8 mouse cellular contexts compared by ENCODE assay signal in the genomic region with DNA sequence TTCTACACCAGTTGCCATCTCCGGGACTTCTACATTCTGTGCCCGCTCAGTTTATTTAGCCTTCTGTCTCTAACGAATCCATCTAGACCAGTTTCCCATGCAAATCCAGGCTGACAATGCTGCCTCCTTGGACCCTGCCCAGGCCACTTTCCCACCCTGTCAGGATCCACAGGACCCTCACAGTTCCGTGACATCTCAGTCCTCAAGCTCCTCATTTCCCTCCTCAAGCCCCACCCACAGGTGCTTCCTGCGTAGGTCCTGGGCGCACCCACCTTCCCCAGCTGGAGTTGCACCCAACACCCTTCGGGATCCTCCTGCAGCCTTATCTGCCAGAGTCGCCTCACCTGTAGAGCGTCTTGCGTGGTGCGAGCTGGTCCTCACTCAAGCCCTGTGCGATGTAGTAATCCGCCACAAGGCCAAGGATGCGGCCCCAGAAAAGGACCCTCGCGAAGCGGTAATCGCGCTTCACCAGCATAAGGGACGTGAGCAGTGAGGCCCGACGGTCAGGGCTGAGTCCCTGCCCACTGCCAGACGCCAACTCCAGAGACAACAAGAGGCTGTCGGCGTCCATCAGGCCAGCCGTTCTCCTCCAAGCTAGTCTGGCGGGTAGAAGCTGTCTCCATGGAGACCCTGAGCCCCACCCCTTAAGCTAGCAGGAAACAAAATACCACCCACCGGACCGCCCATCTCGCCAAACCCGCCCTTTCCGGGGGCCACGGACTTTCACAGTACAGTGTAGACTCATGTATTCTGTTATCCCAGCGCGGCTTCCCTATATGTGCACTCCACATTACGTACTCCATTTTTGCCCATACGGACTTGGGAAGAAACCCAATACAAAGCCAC. TPM values are rescaled to one million over a fixed set of nuclear protein-coding genes. Genes with fewer than 3 reads are reported as not detected.
DNase-seq lines count a peak whose midpoint lies in the region; ATAC-seq and TF ChIP-seq lines count a peak whose summit lies in the region.

A gene (minus strand): TSS at position 639 of the 846 bp plus-strand sequence.

- no peaks in the 10 kb centered on the region for H3K9me3 ChIP-seq in lung, embryonic 14.5 days (ENCODE audit: low read depth, low read length)
- H3K9me3 ChIP-seq in neural tube, embryonic 15.5 days (replicated peaks) = no peaks in the 10 kb centered on the region

- H3K27me3 ChIP-seq in lung, embryonic 14.5 days (ENCODE audit: insufficient read depth, low read length) = no peaks in the 10 kb centered on the region
- no peaks in the 10 kb centered on the region for H3K27me3 ChIP-seq in neural tube, embryonic 15.5 days (replicated peaks)

- peak within 1 kb of the TSS; percentile 48 for H3K4me3 ChIP-seq in lung, embryonic 14.5 days (ENCODE audit: low read depth, low read length)
- H3K4me3 ChIP-seq in neural tube, embryonic 15.5 days (replicated peaks) = peak within 1 kb of the TSS; percentile 53

- H3K36me3 ChIP-seq in lung, embryonic 14.5 days (ENCODE audit: insufficient read depth) = peaks cover 34% of the 10 kb centered on the region
- H3K36me3 ChIP-seq in neural tube, embryonic 15.5 days = peaks cover 31% of the 10 kb centered on the region

- ATAC-seq in frontal cortex, adult (ENCODE audit: low TSS enrichment) = peak; percentile 96
- peak; percentile 98 for ATAC-seq in lung, embryonic 14.5 days (ENCODE audit: insufficient read depth)
- peak; percentile 94 for ATAC-seq in neural tube, embryonic 15.5 days (ENCODE audit: low FRiP score)

- TF ChIP-seq CTCF in lung, embryonic 14.5 days (IDR thresholded peaks at IDR 0.05; ENCODE audit: low read depth) = no peak

- H3K4me2 ChIP-seq in lung, embryonic 14.5 days = peak within 1 kb of the TSS; percentile 88
- peak within 1 kb of the TSS; percentile 80 for H3K4me2 ChIP-seq in neural tube, embryonic 15.5 days

- peak within 1 kb of the TSS; percentile 42 for H3K9ac ChIP-seq in lung, embryonic 14.5 days
- peak within 1 kb of the TSS; percentile 65 for H3K9ac ChIP-seq in neural tube, embryonic 15.5 days (replicated peaks)

- peak within 1 kb of the TSS; percentile 40; the same call in 1 of the 2 replicates for H3K27ac ChIP-seq in lung, embryonic 14.5 days (ENCODE audit: low read depth)
- peak within 1 kb of the TSS; percentile 54 for H3K27ac ChIP-seq in neural tube, embryonic 15.5 days (replicated peaks)

- DNase-seq in CD4-positive, CD25-positive, alpha-beta regulatory T cell, adult 2 months (ENCODE audit: low read depth, low spot score) = peak; percentile 83
- DNase-seq in brain, embryonic 18.5 days (ENCODE audit: low read depth, low spot score) = peak; percentile 69
- DNase-seq in heart, postnatal 4 days = peak; percentile 87
- peak; percentile 79 to 82 for DNase-seq in layer of hippocampus, adult 8-10 months (ENCODE audit: low spot score in 2 of 2)
- DNase-seq in lung, embryonic 14.5 days = peak; percentile 94
- peak; percentile 71 for DNase-seq in thymus, postnatal 0 days (ENCODE audit: low spot score)

- 5% methylated on average over 37 of the region's 37 CpGs for WGBS in lung, embryonic 14.5 days
- 7% methylated on average over 37 of the region's 37 CpGs for WGBS in neural tube, embryonic 15.5 days

- peaks cover 2% of the 10 kb centered on the region; the same call in 1 of the 2 replicates for H3K4me1 ChIP-seq in lung, embryonic 14.5 days (ENCODE audit: insufficient read depth)
- peaks cover 19% of the 10 kb centered on the region for H3K4me1 ChIP-seq in neural tube, embryonic 15.5 days

RNA-seq across cellular contexts. Expression of the gene that starts here (rescaled TPM):
- 1 to 10 TPM; 1.5 to 2.8 TPM for total RNA-seq in heart, postnatal 4 days (2021)
- total RNA-seq in layer of hippocampus, adult 8-10 months (2022) = 10 to 100 TPM; 24.8 to 32.8 (median 28.2) TPM
- polyA plus RNA-seq in lung, embryonic 14.5 days (2014; fragmentation: Nextera tagmentation; extraction: Ambion mirVana) = 10.4 and 10.9 TPM in 2 replicates
- 37.9 and 39.3 TPM in 2 replicates for polyA plus RNA-seq in neural tube, embryonic 15.5 days (2015; fragmentation: Nextera tagmentation; extraction: Ambion mirVana)
- polyA plus RNA-seq in thymus, postnatal 0 days (2015; fragmentation: Nextera tagmentation; extraction: Ambion mirVana) = 2.0 and 2.7 TPM in 2 replicates

Comparison
In these comparisons a context has a peak if more than half of its experiments do, and no peak if none do; other contexts are left out.
1. Peak in every context shown above with its lines: DNase-seq, ATAC-seq, H3K4me3 ChIP-seq and H3K27ac ChIP-seq.
2. RNA of the gene that starts here (total RNA-seq): 24.8 to 32.8 TPM in layer of hippocampus, adult 8-10 months; 1.5 to 2.8 TPM in heart, postnatal 4 days; every median in the first group is over 4 times any median in the second.